Mouse (Mus musculus) heart, postnatal 14 days (tissue): ENCODE results near the gene Ttc7. TPM values are rescaled to one million over a fixed set of nuclear protein-coding genes. Genes with fewer than 3 reads are reported as not detected.
A peak's percentile ranks its signal among the peaks of the same experiment; 100 is the strongest.

ENCODE experiments used
- DNase-seq, 2 experiments: peaks; one replicate each; pipeline ENCODE4 v3.0.0; 2021 to 2022
- intact Hi-C: fragments of 180-260 bp; cut with DNase I; formaldehyde crosslinking; loops from one replicate; pipeline ENCODE4 v1.15.1; 2025
- total RNA-seq, 2 experiments: library from RNA; stranded (reverse); gene quantifications; 2 replicates each; pipeline ENCODE4 v1.2.3; 2021

Ttc7 gene
- total RNA-seq, 2 experiments from 2014 or later, result 6.7 to 8.2 TPM

GRCm38 (mm10) chr17:87352898-87353225, 70.2 kb downstream of the Ttc7 start:
- DNase-seq, result no peak
- intact Hi-C loops, result no loop called here

- DNase-seq, result no peak
Observed at GRCm38 (mm10) chr17:87353745-87354320, 71.1 kb downstream of the Ttc7 start.

DNA sequence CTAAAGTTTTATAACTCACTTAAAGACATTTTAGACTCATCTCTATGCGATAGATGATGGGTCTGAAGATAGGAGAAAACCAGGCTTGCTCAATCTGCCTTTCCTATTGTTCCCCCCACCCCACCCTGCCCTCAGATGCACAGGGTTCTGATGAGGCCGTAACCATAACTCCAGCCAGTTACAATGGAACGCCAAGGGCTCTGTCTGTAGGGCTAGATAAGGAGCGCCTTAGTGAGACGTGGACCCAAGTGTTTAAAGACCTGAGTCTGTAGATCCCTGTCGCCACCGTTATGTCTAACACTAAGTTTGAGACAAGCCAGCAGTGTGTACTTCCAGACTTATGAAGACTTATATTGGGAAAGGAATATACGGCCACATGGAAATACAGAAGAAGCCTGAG, 72.8 kb downstream of the Ttc7 start:
- intact Hi-C loops, result no loop called here
- no peak for DNase-seq

More at GRCm38 (mm10) chr17:87353745-87354320, 71.1 kb downstream of the Ttc7 start:
- intact Hi-C loops, result no loop called here

GRCm38 (mm10) chr17:87356261-87356660, 73.6 kb downstream of the Ttc7 start:
- DNase-seq, result no peak
- intact Hi-C loops, result no loop called here

DNA sequence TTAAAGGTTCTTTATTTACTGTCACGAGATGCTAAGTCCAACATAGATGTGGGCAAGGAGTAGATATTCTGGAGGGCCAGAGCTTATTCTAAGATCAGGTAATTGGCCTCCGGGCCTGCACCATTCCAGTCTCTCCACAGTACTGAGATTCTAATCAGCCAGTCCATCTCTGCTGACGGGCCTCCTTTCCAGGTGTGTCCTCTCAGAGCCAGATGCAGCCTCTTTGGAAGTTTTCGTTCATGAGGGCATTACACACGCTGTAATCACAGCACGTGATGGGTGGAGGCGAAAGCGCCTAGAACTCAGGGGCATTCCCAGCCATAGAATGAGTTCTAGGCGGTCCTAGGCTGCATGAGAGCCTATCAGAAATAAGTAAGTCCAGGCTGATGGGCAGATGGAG, 74.8 kb downstream of the Ttc7 start:
- intact Hi-C loops, result no loop called here
- DNase-seq, result no peak

- no peak for DNase-seq
- intact Hi-C loops, result no loop called here
Observed at GRCm38 (mm10) chr17:87361132-87361531, 78.4 kb downstream of the Ttc7 start.

- intact Hi-C loops, result no loop called here
- no peak for DNase-seq
Observed at GRCm38 (mm10) chr17:87364108-87364507, 81.4 kb downstream of the Ttc7 start.

GRCm38 (mm10) chr17:87365268-87365667, 82.6 kb downstream of the Ttc7 start:
- intact Hi-C loops, result no loop called here
- DNase-seq, result no peak

DNA sequence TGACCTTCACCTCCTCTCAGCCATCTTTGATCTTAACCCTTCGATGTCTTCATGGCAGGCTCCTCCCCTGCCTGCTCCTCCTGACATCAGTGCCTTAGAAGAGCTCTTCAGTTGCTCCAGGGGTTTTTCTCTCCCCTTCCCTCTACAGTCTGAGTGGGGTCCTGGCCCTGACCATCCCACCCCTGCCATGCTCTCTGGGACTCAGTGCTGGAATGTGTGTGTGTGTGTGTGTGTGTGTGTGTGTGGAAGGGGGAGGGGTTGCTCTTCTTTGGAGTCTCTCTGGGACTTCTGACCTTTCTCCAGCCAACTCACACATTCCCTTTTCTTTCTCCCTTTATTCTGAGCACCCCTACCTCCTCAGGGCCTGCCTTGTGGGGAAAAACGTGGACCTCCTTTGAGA, 83.8 kb downstream of the Ttc7 start:
- no peak for DNase-seq
- intact Hi-C loops, result no loop called here

GRCm38 (mm10) chr17:87367228-87367627, 84.5 kb downstream of the Ttc7 start:
- DNase-seq, result no peak
- intact Hi-C loops, result no loop called here

- peak; percentile 75 to 82 for DNase-seq
- intact Hi-C loops, result no loop called here
Observed at GRCm38 (mm10) chr17:87367640-87368039, 85.0 kb downstream of the Ttc7 start.

GRCm38 (mm10) chr17:87368481-87368880, 85.8 kb downstream of the Ttc7 start:
- DNase-seq, result no peak

GRCm38 (mm10) chr17:87369270-87369759, 86.6 kb downstream of the Ttc7 start:
- DNase-seq, result no peak

More at GRCm38 (mm10) chr17:87368481-87368880, 85.8 kb downstream of the Ttc7 start:
- intact Hi-C loops, result no loop called here

DNA sequence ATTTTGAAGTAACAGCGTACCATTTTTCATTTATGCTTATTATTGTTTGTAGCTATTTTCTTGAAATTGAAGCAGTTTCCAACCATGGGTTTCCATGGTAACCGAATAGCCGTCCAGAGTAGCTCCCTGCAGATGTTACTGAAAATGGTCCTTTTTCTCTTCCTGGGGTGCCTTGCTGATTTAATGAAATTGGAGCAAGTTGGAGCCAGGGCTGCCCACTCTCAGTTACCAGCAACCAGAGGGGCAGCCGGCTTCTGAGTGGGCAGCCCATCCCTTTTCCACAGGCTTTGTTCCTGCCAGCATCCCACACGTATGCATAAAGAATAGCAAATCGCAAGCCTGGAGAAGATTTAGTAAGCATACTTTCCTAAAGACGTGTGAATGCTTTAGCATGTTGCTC, 89.5 kb downstream of the Ttc7 start:
- intact Hi-C loops, result no loop called here

More at GRCm38 (mm10) chr17:87369270-87369759, 86.6 kb downstream of the Ttc7 start:
- intact Hi-C loops, result no loop called here

GRCm38 (mm10) chr17:87373327-87373726, 90.6 kb downstream of the Ttc7 start:
- intact Hi-C loops, result no loop called here
- no peak for DNase-seq

More for the DNA sequence above, 89.5 kb downstream of the Ttc7 start:
- no peak for DNase-seq

- intact Hi-C loops, result no loop called here
- DNase-seq, result peak in 1 of 2 experiments; percentile 43
Observed at GRCm38 (mm10) chr17:87375941-87376511, 93.3 kb downstream of the Ttc7 start.

DNA sequence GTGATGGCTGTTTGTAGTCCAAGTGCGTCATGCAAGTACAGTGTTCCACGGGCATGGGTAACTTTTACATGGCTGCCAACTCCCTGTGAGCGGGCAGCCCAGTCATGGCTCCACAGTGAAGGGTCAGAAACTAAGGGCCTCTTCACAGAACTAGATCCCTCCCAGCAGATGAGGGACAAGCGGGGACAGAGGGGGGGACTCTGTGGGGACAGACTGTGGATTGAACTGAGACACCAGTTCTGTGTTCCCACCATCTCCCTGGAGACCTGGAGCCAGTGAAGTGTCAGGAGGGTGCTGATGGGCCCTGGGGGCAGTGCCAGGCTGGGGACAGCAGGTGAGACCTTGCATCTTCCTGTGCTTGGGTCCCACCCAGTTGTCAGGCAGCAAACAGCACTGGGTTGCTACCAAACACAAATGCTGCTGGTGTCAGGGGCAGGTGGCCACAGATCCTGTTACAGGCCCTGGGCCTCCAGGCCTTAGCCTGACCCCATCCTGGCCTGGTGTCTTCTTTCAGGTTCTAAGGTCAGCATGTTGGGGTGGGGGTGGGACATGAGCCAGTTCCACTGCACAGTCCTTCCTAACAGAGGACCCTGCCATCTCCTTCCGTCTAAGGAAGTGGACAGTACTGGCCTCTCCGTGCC, 94.3 kb downstream of the Ttc7 start:
- intact Hi-C loops, result no loop called here
- DNase-seq, result peak in 1 of 2 experiments; percentile 52

DNA sequence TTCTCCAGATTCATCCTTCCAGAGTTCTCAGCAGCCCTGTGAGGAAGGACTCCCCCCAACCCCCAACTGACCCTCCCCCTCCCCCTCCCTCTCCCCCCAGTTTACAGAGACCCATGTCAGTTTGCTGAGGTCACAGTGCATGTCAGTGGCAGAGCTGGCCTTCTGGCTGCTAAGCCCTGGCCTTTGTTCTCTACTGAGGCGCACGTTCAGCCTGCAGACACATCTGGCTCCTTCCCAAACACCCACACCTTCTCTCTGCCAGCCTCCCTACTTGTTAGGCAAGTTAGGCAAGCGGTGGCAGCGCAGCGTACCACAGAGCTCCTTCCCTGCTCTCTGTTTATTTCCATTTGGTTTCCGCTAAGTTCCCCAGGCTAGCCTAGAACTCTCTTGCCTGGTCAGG, 94.8 kb downstream of the Ttc7 start:
- intact Hi-C loops, result no loop called here
- DNase-seq, result no peak

DNA sequence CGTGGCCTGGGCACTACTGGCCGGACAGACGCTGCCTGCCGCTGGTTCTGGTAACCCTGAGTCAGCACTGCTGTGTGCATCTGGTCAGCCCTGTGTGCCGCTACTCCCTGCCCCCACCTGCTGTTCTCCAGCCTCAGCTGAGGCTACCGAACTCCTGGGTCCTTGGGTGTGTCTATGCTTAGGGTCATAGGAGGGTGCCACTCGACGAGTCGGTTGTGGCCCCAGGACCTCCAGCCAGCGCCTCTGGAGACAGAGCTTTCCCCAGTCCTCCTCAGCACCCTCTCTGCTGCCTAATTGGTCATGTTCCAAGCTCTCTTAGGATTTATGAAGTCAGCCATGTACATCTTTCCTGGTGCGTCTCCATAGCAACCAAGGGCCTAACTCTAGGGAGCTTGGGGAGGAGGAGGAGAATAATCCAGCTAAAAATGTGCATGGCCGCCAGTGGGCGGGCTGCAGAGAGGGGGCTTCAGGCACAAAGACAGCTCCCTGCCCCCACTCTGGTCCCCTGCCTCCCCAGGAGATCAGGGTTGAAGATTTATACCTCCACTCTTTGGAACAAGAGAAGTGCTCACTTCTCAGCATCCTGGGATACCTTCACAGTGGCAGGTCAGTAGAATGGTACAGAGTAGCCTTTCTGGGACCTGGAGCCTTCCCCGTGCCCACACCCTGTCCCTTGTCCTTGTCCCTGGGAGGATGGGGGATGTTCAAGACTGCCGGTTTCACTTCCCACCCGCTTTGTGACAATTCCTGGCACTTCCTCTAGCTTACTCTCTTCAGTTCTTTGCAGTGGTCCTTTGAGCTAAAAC, 95.9 kb downstream of the Ttc7 start:
- intact Hi-C loops, result no loop called here
- DNase-seq, result no peak

DNA sequence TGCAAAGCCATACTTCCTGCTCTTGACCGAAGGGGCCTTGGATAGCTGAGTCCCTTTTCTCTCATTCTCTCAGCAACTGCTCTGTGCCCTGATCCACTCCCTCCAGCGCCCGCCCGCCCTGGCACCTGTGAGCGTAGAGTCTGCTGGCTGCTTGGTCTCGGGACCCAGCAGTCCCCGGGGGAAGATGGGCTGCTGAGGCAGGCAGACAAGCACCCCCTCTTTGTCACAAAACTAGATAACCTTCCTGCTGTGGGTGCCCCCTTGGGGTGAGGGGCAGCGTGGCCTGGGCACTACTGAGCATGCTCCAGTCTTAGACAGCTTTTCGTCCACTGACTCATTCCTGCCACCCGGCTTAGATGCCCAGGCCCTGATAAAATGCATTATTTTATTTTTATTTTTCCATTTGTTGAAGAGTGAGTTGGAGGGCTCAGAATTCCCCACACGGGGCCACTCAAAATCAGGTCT, 96.5 kb downstream of the Ttc7 start:
- DNase-seq, result no peak

DNA sequence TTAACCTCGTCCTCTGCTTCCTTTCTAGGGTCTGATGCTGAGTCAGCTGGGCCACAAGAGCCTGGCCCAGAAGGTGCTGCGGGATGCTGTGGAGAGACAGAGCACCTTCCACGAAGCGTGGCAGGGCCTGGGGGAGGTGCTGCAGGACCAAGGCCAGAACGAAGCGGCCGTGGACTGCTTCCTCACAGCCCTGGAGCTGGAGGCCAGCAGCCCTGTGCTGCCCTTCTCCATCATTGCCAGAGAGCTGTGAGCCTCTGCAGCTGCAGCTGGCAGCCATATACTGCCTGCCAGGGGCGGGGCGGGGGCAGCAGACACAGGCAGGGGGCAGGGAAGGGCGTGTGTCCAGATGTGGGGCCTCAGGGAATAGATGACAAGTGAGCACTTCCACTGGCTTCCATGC, 97.1 kb downstream of the Ttc7 start:
- intact Hi-C loops, result no loop called here
- peak in 1 of 2 experiments; percentile 52 for DNase-seq

More for the DNA sequence above, 96.5 kb downstream of the Ttc7 start:
- intact Hi-C loops, result no loop called here
